Mouse (Mus musculus) kidney, postnatal 36 days (tissue): Measurements from ENCODE around the gene Thoc2.
A peak's percentile ranks its signal among the peaks of the same experiment; 100 is the strongest.
"Not testable (repeated sequence)": the region's sequence is repeated elsewhere in the genome, so short reads cannot be mapped to it uniquely, and the experiment has no call there.

ENCODE experiments used
- DNase-seq, 2 experiments: peaks; one replicate each; pipeline ENCODE4 v3.0.0; 2021 to 2022; ENCODE audit warnings: mixed read lengths in 2 of 2

Gene Thoc2

GRCm38 (mm10) chrX:41920574-41920973, at the start of gene Thoc2:
TSS of gene Thoc2 (minus strand) at chrX:41920674.
- DNase-seq: no peak

- DNase-seq: no peak
Measured at GRCm38 (mm10) chrX:41970096-41970495, 49.6 kb upstream of the Thoc2 start.

- DNase-seq: peak in 1 of 2 experiments; percentile 4
Measured at GRCm38 (mm10) chrX:41969341-41969740, 48.9 kb upstream of the Thoc2 start.

GRCm38 (mm10) chrX:41957161-41957560, 36.7 kb upstream of the Thoc2 start:
- DNase-seq: peak; percentile 2 to 45

GRCm38 (mm10) chrX:41941840-41942239, 21.4 kb upstream of the Thoc2 start:
- DNase-seq: no peak

GRCm38 (mm10) chrX:41931821-41932220, 11.3 kb upstream of the Thoc2 start:
- DNase-seq: not testable (repeated sequence)

- no peak for DNase-seq
Measured at GRCm38 (mm10) chrX:41924708-41925107, 4.2 kb upstream of the Thoc2 start.

GRCm38 (mm10) chrX:41912061-41912401, 8.4 kb downstream of the Thoc2 start:
- no peak for DNase-seq

GRCm38 (mm10) chrX:41911390-41912060, 8.9 kb downstream of the Thoc2 start:
- DNase-seq: peak; percentile 93

GRCm38 (mm10) chrX:41910981-41911380, 9.5 kb downstream of the Thoc2 start:
- peak in 1 of 2 experiments; percentile 31 for DNase-seq

- no peak for DNase-seq
Measured at GRCm38 (mm10) chrX:41910471-41910870, 10.0 kb downstream of the Thoc2 start.

GRCm38 (mm10) chrX:41884759-41885505, 35.5 kb downstream of the Thoc2 start:
- no peak for DNase-seq

GRCm38 (mm10) chrX:41876581-41876980, 43.9 kb downstream of the Thoc2 start:
- DNase-seq: no peak

- DNase-seq: no peak
Measured at GRCm38 (mm10) chrX:41837823-41838222, 82.7 kb downstream of the Thoc2 start.

- DNase-seq: no peak
Measured at GRCm38 (mm10) chrX:41805592-41805991, 114.9 kb downstream of the Thoc2 start.

GRCm38 (mm10) chrX:41793303-41793702, 127.2 kb downstream of the Thoc2 start:
- DNase-seq: no peak
